Mouse (Mus musculus) right cerebral cortex, postnatal 10 days (tissue): Measurements from ENCODE around the gene Scaf11.

ENCODE experiments used
- DNase-seq, 2 experiments: peaks; one replicate each; pipeline ENCODE4 v3.0.0; 2021; ENCODE audit warnings: low spot score in 2 of 2

Scaf11 gene

GRCm38 (mm10) chr15:96398333-96398732 lies 62.3 kb downstream of the Scaf11 start:
- peak; percentile 45 to 56 for DNase-seq

- DNase-seq, result no peak
These were observed 63.9 kb downstream of the Scaf11 start for GRCm38 (mm10) chr15:96396641-96397344.

- no peak for DNase-seq
These were observed 65.6 kb downstream of the Scaf11 start for GRCm38 (mm10) chr15:96395071-96395470.

- no peak for DNase-seq
These were observed 67.8 kb downstream of the Scaf11 start for GRCm38 (mm10) chr15:96392878-96393277.

GRCm38 (mm10) chr15:96388565-96388964 lies 72.1 kb downstream of the Scaf11 start:
- no peak for DNase-seq

GRCm38 (mm10) chr15:96382223-96382622 lies 78.4 kb downstream of the Scaf11 start:
- DNase-seq, result no peak

- no peak for DNase-seq
These were observed 82.9 kb downstream of the Scaf11 start for GRCm38 (mm10) chr15:96377701-96378100.

- DNase-seq, result peak; percentile 46 to 58
These were observed 83.4 kb downstream of the Scaf11 start for GRCm38 (mm10) chr15:96377263-96377662.

- DNase-seq, result no peak
These were observed 84.4 kb downstream of the Scaf11 start for GRCm38 (mm10) chr15:96376214-96376613.

GRCm38 (mm10) chr15:96373161-96373560 lies 87.5 kb downstream of the Scaf11 start:
- DNase-seq, result no peak

- DNase-seq, result no peak
These were observed 88.0 kb downstream of the Scaf11 start for GRCm38 (mm10) chr15:96372628-96373027.

GRCm38 (mm10) chr15:96371311-96371710 lies 89.3 kb downstream of the Scaf11 start:
- no peak for DNase-seq

- no peak for DNase-seq
These were observed 94.3 kb downstream of the Scaf11 start for GRCm38 (mm10) chr15:96366176-96366963.

- no peak for DNase-seq
These were observed 95.3 kb downstream of the Scaf11 start for GRCm38 (mm10) chr15:96365351-96365750.
